Mouse (Mus musculus) neural tube, embryonic 11.5 days (tissue): Measurements from ENCODE around the gene Gm12248. TPM values are rescaled to one million over a fixed set of nuclear protein-coding genes. Genes with fewer than 3 reads are reported as not detected.

Experiments used
- ATAC-seq: fragments of 200-750 bp; cut with Nextera tagmentation; 2 replicates; pipeline ENCODE4 v1.8.0; 2017; ENCODE audit warnings: moderate number of reproducible peaks, mild to moderate bottlenecking, moderate TSS enrichment, moderate library complexity; ENCODE audit not compliant: insufficient read depth, low FRiP score, low TSS enrichment
- DNase-seq: peaks from one replicate; pipeline ENCODE4 v3.0.0-alpha.2; 2015; ENCODE audit warnings: low spot score
- H3K27ac ChIP-seq: fragments of 300-500 bp; sonication (generic); 2 replicates; pipeline ENCODE4 v1.5.1; 2014; ENCODE audit warnings: low read depth, mild to moderate bottlenecking, low read length
- H3K27me3 ChIP-seq: fragments of 300-500 bp; sonication (generic); 2 replicates; pipeline ENCODE4 v1.6.1; 2014; ENCODE audit warnings: mild to moderate bottlenecking, low read length, mixed read lengths; ENCODE audit not compliant: control insufficient read depth, insufficient read depth
- H3K36me3 ChIP-seq: fragments of 300-500 bp; sonication (generic); 2 replicates; pipeline ENCODE4 v1.6.1; 2014; ENCODE audit warnings: mild to moderate bottlenecking, low read length, moderate library complexity, mixed read lengths; ENCODE audit not compliant: control insufficient read depth, insufficient read depth
- H3K4me1 ChIP-seq: fragments of 300-500 bp; sonication (generic); 2 replicates; pipeline ENCODE4 v1.6.1; 2014; ENCODE audit warnings: low read length, mixed read lengths; ENCODE audit not compliant: control insufficient read depth, insufficient read depth
- H3K4me2 ChIP-seq: fragments of 300-500 bp; sonication (generic); 2 replicates; pipeline ENCODE4 v1.6.1; 2014; ENCODE audit warnings: low read depth, mild to moderate bottlenecking, moderate library complexity
- H3K4me3 ChIP-seq: fragments of 300-500 bp; sonication (generic); 2 replicates; pipeline ENCODE4 v1.5.1; 2014; ENCODE audit warnings: low read depth, low read length
- H3K9ac ChIP-seq: fragments of 300-500 bp; sonication (generic); 2 replicates; pipeline ENCODE4 v1.6.1; 2014; ENCODE audit warnings: mild to moderate bottlenecking, low read length
- H3K9me3 ChIP-seq: fragments of 300-500 bp; sonication (generic); 2 replicates; pipeline ENCODE4 v1.6.1; 2016; ENCODE audit warnings: low read length; ENCODE audit not compliant: control insufficient read depth
- WGBS: fragments of 180-500 bp; shearing (Covaris S2); extraction: QIAGEN DNeasy Blood & Tissue Kit; methylation state at CpG from one replicate; pipeline ENCODE4 v1.1.7; 2014; 5-methylcytosine and 5-hydroxymethylcytosine counted together
- polyA plus RNA-seq: library from polyadenylated mRNA; unstranded; fragments of >200 nt; fragmentation: Nextera tagmentation; extraction: Ambion mirVana; gene quantifications from 2 replicates; pipeline ENCODE4 v1.2.1, GENCODE M21; 2014

Gm12248 gene
- polyA plus RNA-seq, 1 experiment from 2014 or later: not detected

- no peak for ATAC-seq
These were observed 14.1 kb upstream of the Gm12248 start for GRCm38 (mm10) chr11:58107009-58107408.

GRCm38 (mm10) chr11:58104351-58104791, 11.4 kb upstream of the Gm12248 start:
- WGBS: 0% methylated on average over 24 of the region's 24 CpGs
- DNase-seq (no peak), ATAC-seq (peak; percentile 32)
- Histone ChIP-seq H3K27me3 (no peaks in the 10 kb centered on the region), H3K4me2 (peak overlapping the region; percentile 50), H3K27ac (peak overlapping the region; percentile 72), H3K36me3 (no peaks in the 10 kb centered on the region), H3K4me3 (peak overlapping the region; percentile 96), H3K9ac (peak overlapping the region; percentile 93), H3K9me3 (no peaks in the 10 kb centered on the region), H3K4me1 (peaks cover 10% of the 10 kb centered on the region; the same call in 1 of the 2 replicates)

More at GRCm38 (mm10) chr11:58107009-58107408, 14.1 kb upstream of the Gm12248 start:
- Histone ChIP-seq H3K27me3 (no peaks in the 10 kb centered on the region), H3K4me1 (peaks cover 10% of the 10 kb centered on the region; the same call in 1 of the 2 replicates), H3K4me2 (no peak overlapping the region), H3K27ac (no peak overlapping the region), H3K36me3 (peaks cover 8% of the 10 kb centered on the region), H3K4me3 (no peak overlapping the region), H3K9ac (no peak overlapping the region), H3K9me3 (no peaks in the 10 kb centered on the region)
- DNase-seq: no peak
- 58% methylated on average over 3 of the region's 3 CpGs for WGBS

GRCm38 (mm10) chr11:58103697-58104306, 10.9 kb upstream of the Gm12248 start, which contains the start of gene Cnot8:
Cnot8 (plus strand) TSS chr11:58104153.
- peak; percentile 95 for ATAC-seq
- Histone ChIP-seq H3K27me3 (no peaks in the 10 kb centered on the region), H3K36me3 (no peaks in the 10 kb centered on the region), H3K4me2 (peak within 1 kb of the TSS; percentile 50), H3K4me3 (peak within 1 kb of the TSS; percentile 96), H3K4me1 (peaks cover 10% of the 10 kb centered on the region; the same call in 1 of the 2 replicates), H3K27ac (peak within 1 kb of the TSS; percentile 72), H3K9ac (peak within 1 kb of the TSS; percentile 93), H3K9me3 (no peaks in the 10 kb centered on the region)
- peak; percentile 100 for DNase-seq
- WGBS: under 1% methylated on average over 55 of the region's 55 CpGs

DNA sequence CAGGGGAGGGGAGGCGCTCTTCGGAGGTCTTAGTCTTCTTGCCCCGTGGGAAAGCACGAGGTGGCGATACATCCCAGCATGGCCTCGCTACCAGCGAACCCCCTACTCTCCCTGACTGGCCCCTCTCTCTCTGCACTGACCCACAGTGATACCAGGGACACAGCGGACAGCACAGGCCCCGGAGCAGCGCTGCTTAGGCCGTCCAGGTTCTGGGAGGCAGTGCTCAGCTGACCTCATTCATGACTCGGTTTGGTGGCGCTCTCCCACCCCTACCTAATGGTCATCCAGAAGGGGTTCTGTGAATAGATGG, 10.4 kb upstream of the Gm12248 start:
- Histone ChIP-seq H3K36me3 (no peaks in the 10 kb centered on the region), H3K27me3 (no peaks in the 10 kb centered on the region), H3K9me3 (no peaks in the 10 kb centered on the region), H3K4me1 (peaks cover 10% of the 10 kb centered on the region; the same call in 1 of the 2 replicates), H3K4me3 (peak overlapping the region; percentile 96), H3K9ac (peak overlapping the region; percentile 57), H3K27ac (no peak overlapping the region; the same call in 1 of the 2 replicates), H3K4me2 (peak overlapping the region; percentile 38)
- ATAC-seq: peak; percentile 56; the same call in 1 of the 2 replicates
- 57% methylated on average over 13 of the region's 13 CpGs for WGBS
- DNase-seq: no peak

GRCm38 (mm10) chr11:58102581-58103343, 9.8 kb upstream of the Gm12248 start:
- H3K4me3 ChIP-seq: no peak overlapping the region
- DNase-seq: no peak
- peaks cover 9% of the 10 kb centered on the region; the same call in 1 of the 2 replicates for H3K4me1 ChIP-seq
- H3K9me3 ChIP-seq: no peaks in the 10 kb centered on the region
- peak overlapping the region; percentile 57 for H3K9ac ChIP-seq
- H3K27me3 ChIP-seq: peaks cover 2% of the 10 kb centered on the region; the same call in 1 of the 2 replicates
- ATAC-seq: no peak
- no peak overlapping the region; the same call in 1 of the 2 replicates for H3K4me2 ChIP-seq
- no peak overlapping the region for H3K27ac ChIP-seq
- H3K36me3 ChIP-seq: no peaks in the 10 kb centered on the region
- 88% methylated on average over 9 of the region's 9 CpGs for WGBS

DNA sequence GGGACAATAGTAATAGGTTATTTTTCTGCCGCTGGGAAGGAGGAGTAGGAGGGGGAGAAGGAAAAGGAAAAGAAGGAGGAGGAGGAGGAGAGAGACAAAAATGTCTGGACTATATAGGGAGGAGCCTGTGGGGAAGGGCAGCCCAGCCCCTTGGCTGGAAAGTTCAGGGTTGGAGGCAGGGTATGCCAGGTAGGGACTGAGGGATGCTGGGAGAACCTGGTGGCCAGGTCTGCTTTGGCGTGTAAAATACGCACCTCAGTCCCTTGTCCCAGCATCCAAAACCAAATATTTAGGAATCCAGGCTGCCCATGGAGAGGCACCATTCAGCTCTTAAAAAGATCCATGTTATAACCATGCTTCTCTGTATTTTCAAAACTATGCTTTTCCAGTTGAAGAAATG, 9.2 kb upstream of the Gm12248 start:
- Histone ChIP-seq H3K9ac (no peak overlapping the region), H3K27me3 (peaks cover 4% of the 10 kb centered on the region; the same call in 1 of the 2 replicates), H3K4me1 (0 out of 2 replicates have a peak, but pooled peaks cover 4% of the 10 kb centered on the region), H3K36me3 (no peaks in the 10 kb centered on the region), H3K27ac (no peak overlapping the region), H3K4me2 (no peak overlapping the region), H3K9me3 (no peaks in the 10 kb centered on the region), H3K4me3 (no peak overlapping the region)
- ATAC-seq (no peak), DNase-seq (no peak)
- 77% methylated on average over 3 of the region's 3 CpGs for WGBS

GRCm38 (mm10) chr11:58101194-58101720, 8.3 kb upstream of the Gm12248 start:
- Histone ChIP-seq H3K27me3 (peaks cover 6% of the 10 kb centered on the region; the same call in 1 of the 2 replicates), H3K9me3 (no peaks in the 10 kb centered on the region), H3K4me3 (no peak overlapping the region), H3K27ac (no peak overlapping the region), H3K4me1 (0 out of 2 replicates have a peak, but pooled peaks cover 4% of the 10 kb centered on the region), H3K4me2 (no peak overlapping the region), H3K9ac (no peak overlapping the region), H3K36me3 (no peaks in the 10 kb centered on the region)
- DNase-seq (no peak), ATAC-seq (no peak)
- WGBS: 85% methylated on average over 4 of the region's 4 CpGs

- Histone ChIP-seq H3K27ac (no peak overlapping the region), H3K27me3 (peaks cover 7% of the 10 kb centered on the region; the same call in 1 of the 2 replicates), H3K36me3 (no peaks in the 10 kb centered on the region), H3K4me3 (no peak overlapping the region), H3K4me2 (no peak overlapping the region), H3K4me1 (0 out of 2 replicates have a peak, but pooled peaks cover 4% of the 10 kb centered on the region), H3K9me3 (no peaks in the 10 kb centered on the region), H3K9ac (no peak overlapping the region)
- no peak for ATAC-seq
- WGBS: 90% methylated on average over 2 of the region's 2 CpGs
- no peak for DNase-seq
These were observed 7.1 kb upstream of the Gm12248 start for GRCm38 (mm10) chr11:58100006-58100405.
